ENCODE assay signal across 8 mouse cellular contexts in the genomic region with DNA sequence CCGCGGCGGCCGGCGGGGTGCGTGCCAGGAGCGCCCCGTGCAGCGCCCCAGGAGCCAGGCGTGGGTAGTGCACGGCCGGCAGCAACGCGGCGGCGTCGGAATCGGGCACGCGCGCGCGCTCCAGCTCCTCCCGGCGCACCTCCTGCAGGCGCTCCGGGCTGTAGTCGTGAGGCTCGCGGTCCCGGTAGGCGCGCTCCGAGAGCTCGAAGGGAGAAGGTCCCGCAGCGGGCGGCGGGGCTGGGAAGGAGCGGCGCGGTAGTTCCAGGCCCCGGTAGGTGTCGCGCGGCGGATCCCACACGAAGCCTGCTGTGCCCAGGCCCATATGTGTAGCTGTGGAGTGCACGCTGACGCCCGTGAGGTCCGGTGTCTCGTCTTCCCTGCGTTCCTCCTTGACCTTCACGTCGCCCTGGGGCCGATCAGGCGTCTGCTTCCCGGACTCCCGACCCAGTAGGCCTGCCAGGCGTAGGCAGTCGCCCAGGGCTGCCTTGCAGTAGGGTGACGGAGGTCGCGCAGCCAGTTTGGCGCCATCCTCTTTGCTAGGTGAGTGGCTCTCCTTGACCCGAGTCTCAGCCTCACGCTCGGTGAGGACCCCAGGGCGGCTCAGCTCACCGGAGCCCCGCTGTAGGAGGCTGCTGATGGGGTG. TPM values are rescaled to one million over a fixed set of nuclear protein-coding genes. Genes with fewer than 3 reads are reported as not detected.
DNase-seq lines count a peak whose midpoint lies in the region; ATAC-seq and TF ChIP-seq lines count a peak whose summit lies in the region.

No protein-coding gene starts in this region.

- H3K36me3 ChIP-seq in forebrain, embryonic 12.5 days (replicated peaks), result peaks cover 45% of the 10 kb centered on the region
- H3K36me3 ChIP-seq in heart, embryonic 16.5 days (ENCODE audit: control insufficient read depth, insufficient read depth), result peaks cover 6% of the 10 kb centered on the region; the same call in 1 of the 2 replicates
- 0 out of 2 replicates have a peak, but pooled peaks cover 12% of the 10 kb centered on the region for H3K36me3 ChIP-seq in liver, embryonic 15.5 days (replicated peaks)
- peaks cover 10% of the 10 kb centered on the region for H3K36me3 ChIP-seq in neural tube, embryonic 14.5 days (ENCODE audit: control insufficient read depth, insufficient read depth, low read length)

- H3K4me3 ChIP-seq in forebrain, embryonic 12.5 days (replicated peaks), result peak overlapping the region; percentile 45
- peak overlapping the region; percentile 59 for H3K4me3 ChIP-seq in heart, embryonic 16.5 days (ENCODE audit: low read length)
- peak overlapping the region; percentile 50 for H3K4me3 ChIP-seq in liver, embryonic 15.5 days (replicated peaks)
- H3K4me3 ChIP-seq in neural tube, embryonic 14.5 days (ENCODE audit: low read depth, low read length), result peak overlapping the region; percentile 36

- 3% methylated on average over 61 of the region's 72 CpGs for WGBS in forebrain, embryonic 12.5 days
- 3% methylated on average over 72 of the region's 72 CpGs for WGBS in heart, embryonic 16.5 days
- 7% methylated on average over 68 of the region's 72 CpGs for WGBS in liver, embryonic 15.5 days (ENCODE audit: insufficient replicate concordance)
- 2% methylated on average over 61 of the region's 72 CpGs for WGBS in neural tube, embryonic 14.5 days

- peak; percentile 75 for DNase-seq in CD4-positive, CD25-positive, alpha-beta regulatory T cell, adult 2 months (ENCODE audit: low read depth, low spot score)
- peak; percentile 86 for DNase-seq in brain, embryonic 14.5 days (ENCODE audit: low read depth)
- DNase-seq in kidney, postnatal 14 days, result peak; percentile 84
- DNase-seq in testis, postnatal 10 days (ENCODE audit: low spot score), result peak; percentile 89

- peak; percentile 46 for TF ChIP-seq CTCF in brain, embryonic 14.5 days (IDR thresholded peaks at IDR 0.05; ENCODE audit: borderline replicate concordance, extremely low read depth, insufficient read depth, insufficient read length)

- peak; percentile 82 for ATAC-seq in forebrain, embryonic 12.5 days (ENCODE audit: low FRiP score)
- peak; percentile 89 for ATAC-seq in heart, embryonic 16.5 days (replicated peaks; ENCODE audit: extremely low read depth, insufficient read depth, low FRiP score)
- ATAC-seq in liver, embryonic 15.5 days (ENCODE audit: insufficient read depth), result peak; percentile 66
- peak; percentile 83 for ATAC-seq in neural tube, embryonic 14.5 days (ENCODE audit: low read depth)

- H3K9ac ChIP-seq in forebrain, embryonic 12.5 days, result peak overlapping the region; percentile 57
- H3K9ac ChIP-seq in heart, embryonic 16.5 days (ENCODE audit: low read length), result peak overlapping the region; percentile 75
- peak overlapping the region; percentile 6; the same call in 1 of the 2 replicates for H3K9ac ChIP-seq in liver, embryonic 15.5 days
- peak overlapping the region; percentile 54 for H3K9ac ChIP-seq in neural tube, embryonic 14.5 days (replicated peaks; ENCODE audit: low read depth, low read length)

- H3K4me1 ChIP-seq in forebrain, embryonic 12.5 days, result peaks cover 15% of the 10 kb centered on the region
- H3K4me1 ChIP-seq in heart, embryonic 16.5 days (ENCODE audit: control insufficient read depth, insufficient read depth, low read length), result no peaks in the 10 kb centered on the region
- H3K4me1 ChIP-seq in liver, embryonic 15.5 days (replicated peaks), result peaks cover 10% of the 10 kb centered on the region
- H3K4me1 ChIP-seq in neural tube, embryonic 14.5 days (ENCODE audit: control insufficient read depth, insufficient read depth, low read length), result peaks cover 8% of the 10 kb centered on the region; the same call in 1 of the 2 replicates

- peaks cover 24% of the 10 kb centered on the region for H3K27me3 ChIP-seq in forebrain, embryonic 12.5 days
- no peaks in the 10 kb centered on the region for H3K27me3 ChIP-seq in heart, embryonic 16.5 days (ENCODE audit: control insufficient read depth, insufficient read depth, low read length)
- H3K27me3 ChIP-seq in liver, embryonic 15.5 days, result peaks cover 32% of the 10 kb centered on the region
- no peaks in the 10 kb centered on the region; the same call in 1 of the 2 replicates for H3K27me3 ChIP-seq in neural tube, embryonic 14.5 days (ENCODE audit: control insufficient read depth, insufficient read depth, low read length)

- peak overlapping the region; percentile 79 for H3K4me2 ChIP-seq in forebrain, embryonic 12.5 days
- peak overlapping the region; percentile 95 for H3K4me2 ChIP-seq in heart, embryonic 16.5 days (ENCODE audit: low read depth, low read length)
- H3K4me2 ChIP-seq in liver, embryonic 15.5 days, result peak overlapping the region; percentile 77
- H3K4me2 ChIP-seq in neural tube, embryonic 14.5 days (ENCODE audit: low read depth, low read length), result peak overlapping the region; percentile 80

- no peaks in the 10 kb centered on the region for H3K9me3 ChIP-seq in forebrain, embryonic 12.5 days
- no peaks in the 10 kb centered on the region for H3K9me3 ChIP-seq in heart, embryonic 16.5 days (replicated peaks; ENCODE audit: control insufficient read depth, low read length)
- H3K9me3 ChIP-seq in liver, embryonic 15.5 days (replicated peaks), result no peaks in the 10 kb centered on the region
- H3K9me3 ChIP-seq in neural tube, embryonic 14.5 days (ENCODE audit: control insufficient read depth, low read length), result no peaks in the 10 kb centered on the region

- no peak for TF ChIP-seq POLR2A in brain, embryonic 14.5 days (IDR thresholded peaks at IDR 0.05; ENCODE audit: borderline replicate concordance, extremely low read depth, insufficient read depth, insufficient read length, poor library complexity, severe bottlenecking)

- H3K27ac ChIP-seq in forebrain, embryonic 12.5 days, result no peak overlapping the region
- H3K27ac ChIP-seq in heart, embryonic 16.5 days (ENCODE audit: low read length), result peak overlapping the region; percentile 21; the same call in 1 of the 2 replicates
- H3K27ac ChIP-seq in liver, embryonic 15.5 days (replicated peaks), result no peak overlapping the region
- no peak overlapping the region for H3K27ac ChIP-seq in neural tube, embryonic 14.5 days (ENCODE audit: low read depth, low read length)

RNA-seq across cellular contexts. Expression of gene Lrcol1, which starts 18.8 kb away (rescaled TPM):
- polyA plus RNA-seq in brain, embryonic 14.5 days (2012; rRNA removed), result not detected in 2 replicates
- polyA plus RNA-seq in forebrain, embryonic 12.5 days (2016; fragmentation: Nextera tagmentation; extraction: Ambion mirVana), result not detected in 2 replicates
- polyA plus RNA-seq in heart, embryonic 16.5 days (2015; fragmentation: Nextera tagmentation; extraction: Ambion mirVana), result 0.20 TPM in 1 of 2 replicates, not detected in the other
- polyA plus RNA-seq in liver, embryonic 15.5 days (2015; fragmentation: Nextera tagmentation; extraction: Ambion mirVana), result not detected in 2 replicates
- not detected in 2 replicates for polyA plus RNA-seq in neural tube, embryonic 14.5 days (2014; fragmentation: Nextera tagmentation; extraction: Ambion mirVana)

RNA-seq across cellular contexts. Expression of gene P2rx2, which starts 20.3 kb away (rescaled TPM):
- 8.3 and 10.8 TPM in 2 replicates for polyA plus RNA-seq in brain, embryonic 14.5 days (2012; rRNA removed)
- 1.8 and 1.9 TPM in 2 replicates for polyA plus RNA-seq in forebrain, embryonic 12.5 days (2016; fragmentation: Nextera tagmentation; extraction: Ambion mirVana)
- 0.29 and 1.1 TPM in 2 replicates for polyA plus RNA-seq in heart, embryonic 16.5 days (2015; fragmentation: Nextera tagmentation; extraction: Ambion mirVana)
- polyA plus RNA-seq in liver, embryonic 15.5 days (2015; fragmentation: Nextera tagmentation; extraction: Ambion mirVana), result 0.09 TPM in 1 of 2 replicates, not detected in the other
- polyA plus RNA-seq in neural tube, embryonic 14.5 days (2014; fragmentation: Nextera tagmentation; extraction: Ambion mirVana), result 9.0 and 10.0 TPM in 2 replicates

Comparison
In these comparisons a context has a peak if more than half of its experiments do, and no peak if none do; other contexts are left out.
1. H3K9ac ChIP-seq: peak in every context shown above with its lines; median percentile 75 in heart, embryonic 16.5 days; 57 in forebrain, embryonic 12.5 days; 54 in neural tube, embryonic 14.5 days; 6 in liver, embryonic 15.5 days.